Mouse (Mus musculus) adrenal gland (tissue): ENCODE measurements around the gene Brms1.

Source experiments
- intact Hi-C: fragments of 180-260 bp; cut with DNase I; formaldehyde crosslinking; loops from one replicate; pipeline ENCODE4 v1.15.1; 2025

Gene Brms1

GRCm38 (mm10) chr19:5060365-5061330 is 19.5 kb downstream of the Brms1 start:
- intact Hi-C loops, result no loop called here

DNA sequence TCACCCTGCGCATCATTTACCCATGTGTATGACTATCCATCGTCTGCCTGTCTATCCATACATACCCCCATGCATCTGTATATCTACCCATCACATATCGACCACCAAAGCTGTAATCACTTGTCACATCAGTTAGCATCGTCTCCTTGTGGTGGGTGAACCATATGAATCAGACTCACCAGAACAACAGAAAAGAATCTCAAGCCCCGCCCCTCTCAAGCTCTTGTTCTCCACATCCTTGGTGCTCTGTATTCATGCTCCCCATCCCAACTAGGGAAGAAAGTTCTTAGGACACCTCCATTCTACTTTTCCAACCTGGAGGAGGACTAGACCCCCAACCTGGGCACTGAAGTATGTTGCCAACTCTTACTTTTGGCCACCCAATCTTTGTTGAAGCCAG is 20.9 kb downstream of the Brms1 start:
- intact Hi-C loops, result no loop called here

- intact Hi-C loops, result no loop called here
Measured at GRCm38 (mm10) chr19:5062446-5062845, 21.3 kb downstream of the Brms1 start.

- intact Hi-C loops, result no loop called here
Measured at GRCm38 (mm10) chr19:5065104-5065503, 23.9 kb downstream of the Brms1 start.

DNA sequence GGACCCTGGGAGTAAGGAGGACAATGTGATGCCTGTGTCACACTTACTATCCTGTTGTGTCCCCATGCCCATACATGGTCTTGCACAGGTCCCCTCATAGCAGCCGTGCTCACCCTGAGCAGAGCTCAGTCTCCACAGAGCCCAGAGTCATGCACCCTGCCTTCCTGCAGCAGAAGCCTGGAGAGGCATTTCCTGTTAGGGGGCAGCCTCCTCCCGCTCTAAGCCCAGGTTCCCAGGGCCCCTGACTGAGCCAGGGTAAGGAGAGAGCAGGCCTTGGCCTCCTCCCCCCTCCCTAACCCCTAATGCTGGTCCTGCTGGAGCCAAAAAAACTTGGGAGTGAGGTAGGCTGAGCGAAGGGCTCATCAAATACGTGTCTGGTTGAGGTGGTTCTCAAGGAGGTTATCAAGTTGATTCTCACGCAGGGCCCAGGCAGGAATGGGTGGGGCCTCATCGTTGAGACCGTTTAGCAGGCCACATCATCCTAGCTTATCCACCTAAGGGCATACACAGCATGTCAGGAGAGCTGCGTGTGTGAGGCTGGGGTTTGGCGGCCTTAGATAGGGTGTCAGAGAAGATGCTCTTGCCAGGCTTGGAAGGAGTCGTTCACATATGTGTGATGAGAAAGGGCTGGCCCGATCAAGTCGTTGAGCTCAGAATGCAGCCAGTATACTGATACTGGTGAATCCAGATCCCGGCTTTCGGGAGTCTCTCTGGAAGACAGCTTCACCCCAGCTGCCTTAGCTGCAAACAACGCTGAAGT is 26.1 kb downstream of the Brms1 start:
- intact Hi-C loops, result no loop called here

DNA sequence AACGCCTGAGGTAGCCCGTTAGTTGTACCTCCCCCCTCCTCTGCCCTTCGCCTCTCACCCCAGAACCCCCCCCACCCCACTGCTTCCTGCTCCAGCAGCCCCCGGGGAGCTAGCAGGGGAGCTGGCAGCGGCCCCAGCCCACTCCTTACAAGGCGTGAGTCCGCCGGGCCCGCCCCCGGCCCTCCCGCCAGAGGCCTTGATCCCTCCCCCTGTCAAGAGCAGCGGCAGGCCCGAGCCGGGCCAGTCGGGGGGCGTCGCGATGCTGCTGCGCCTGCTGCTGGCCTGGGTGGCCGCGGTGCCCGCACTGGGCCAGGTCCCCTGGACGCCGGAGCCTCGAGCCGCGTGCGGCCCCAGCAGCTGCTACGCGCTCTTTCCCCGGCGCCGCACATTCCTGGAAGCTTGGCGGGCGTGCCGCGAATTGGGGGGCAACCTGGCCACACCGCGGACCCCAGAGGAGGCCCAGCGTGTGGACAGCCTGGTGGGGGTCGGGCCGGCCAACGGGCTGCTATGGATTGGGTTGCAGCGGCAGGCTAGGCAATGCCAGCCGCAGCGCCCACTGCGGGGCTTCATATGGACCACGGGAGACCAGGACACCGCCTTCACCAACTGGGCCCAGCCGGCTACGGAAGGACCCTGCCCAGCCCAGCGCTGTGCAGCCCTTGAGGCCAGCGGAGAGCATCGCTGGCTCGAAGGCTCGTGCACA is 26.9 kb downstream of the Brms1 start, which contains the start of gene Cd248:
Cd248 (plus strand) TSS at position 212 of the 703 bp plus-strand sequence.
- intact Hi-C loops, result no loop called here

GRCm38 (mm10) chr19:5068570-5069234 is 27.5 kb downstream of the Brms1 start:
- intact Hi-C loops, result no loop called here

- intact Hi-C loops, result no loop called here
Measured at GRCm38 (mm10) chr19:5069486-5069885, 28.3 kb downstream of the Brms1 start.

- intact Hi-C loops, result loop anchor here (5.0 kb wide), 1 partner anchor 53 kb away; no protein-coding TSS in a partner anchor
Measured at GRCm38 (mm10) chr19:5069978-5070377, 28.8 kb downstream of the Brms1 start.

- intact Hi-C loops, result loop anchor here (5.0 kb wide), 1 partner anchor 54 kb away; no protein-coding TSS in a partner anchor
Measured at GRCm38 (mm10) chr19:5071077-5071476, 29.9 kb downstream of the Brms1 start.

DNA sequence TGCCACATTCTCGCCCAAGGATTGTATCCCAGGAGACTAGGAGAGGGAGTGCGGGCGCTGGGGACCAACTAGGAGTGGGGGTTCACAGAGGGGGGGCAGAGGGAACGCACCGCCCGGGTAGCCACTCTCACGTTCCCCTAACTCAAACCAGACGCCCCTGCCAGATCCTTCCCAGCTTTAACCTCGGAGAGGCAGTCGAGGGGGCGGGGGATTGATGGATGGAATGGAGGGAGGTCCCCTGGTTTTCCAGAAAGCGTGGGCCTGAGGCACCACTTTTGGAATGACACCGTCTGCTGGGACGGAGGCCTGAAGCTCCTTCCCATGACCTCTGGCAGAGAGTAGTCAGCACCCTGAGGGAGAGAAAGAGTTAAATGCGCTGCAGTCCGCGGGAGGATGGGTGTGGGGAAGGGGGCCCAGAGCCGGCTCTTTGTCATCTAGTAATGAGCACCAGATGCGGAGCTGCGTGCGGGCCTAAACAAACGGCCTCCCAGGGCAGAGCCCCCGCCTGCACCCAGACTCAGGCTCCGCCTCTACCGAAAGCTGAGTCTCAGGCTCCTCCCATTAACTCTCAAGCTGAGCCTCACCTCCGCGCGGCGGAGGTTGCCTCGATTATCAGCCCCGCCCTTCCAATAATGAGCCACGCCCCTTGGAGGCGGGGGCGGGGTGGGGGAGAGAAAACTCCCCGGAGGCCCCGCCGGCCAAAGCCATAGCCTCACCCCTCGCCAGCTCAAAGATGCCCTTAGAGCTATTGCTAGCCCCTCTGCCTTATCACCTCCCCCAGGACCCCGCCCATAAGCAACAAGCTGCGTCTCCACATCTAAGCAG is 30.6 kb downstream of the Brms1 start:
- intact Hi-C loops, result loop anchor here (5.0 kb wide), 1 partner anchor 54 kb away; no protein-coding TSS in a partner anchor

DNA sequence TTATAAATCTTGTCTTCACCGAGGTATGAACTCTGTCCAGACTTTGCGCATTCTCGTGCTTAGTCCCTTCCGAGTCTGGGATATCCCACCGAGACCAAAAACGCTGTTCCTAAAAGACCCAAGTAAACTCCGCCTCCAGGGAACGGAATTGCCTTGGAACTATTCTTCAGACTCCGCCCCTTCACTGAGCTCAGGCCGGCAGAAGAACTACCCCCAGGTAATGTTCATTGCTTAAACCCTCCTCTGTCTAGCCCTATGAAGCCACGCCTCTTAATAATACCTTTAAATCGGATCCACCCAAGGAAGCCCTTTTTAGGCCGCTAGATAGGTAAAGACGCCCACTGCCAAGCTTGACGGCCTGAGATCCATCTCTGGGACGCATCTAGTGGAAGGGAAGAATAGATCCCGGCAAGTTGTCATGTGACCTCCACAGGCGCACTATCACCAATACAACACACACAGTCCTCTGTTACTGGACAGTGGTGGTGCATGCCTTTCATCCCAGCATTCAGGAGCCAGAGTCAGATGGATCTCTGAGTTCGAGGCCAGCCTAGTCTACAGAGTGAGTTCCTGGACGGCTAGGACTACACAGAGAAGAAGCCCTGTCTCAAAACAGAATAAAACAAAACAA is 31.4 kb downstream of the Brms1 start:
- intact Hi-C loops, result loop anchor here (5.0 kb wide), 1 partner anchor 55 kb away; no protein-coding TSS in a partner anchor

- intact Hi-C loops, result loop anchor here (5.0 kb wide), 1 partner anchor 56 kb away; no protein-coding TSS in a partner anchor
Measured at GRCm38 (mm10) chr19:5073028-5073427, 31.9 kb downstream of the Brms1 start.

DNA sequence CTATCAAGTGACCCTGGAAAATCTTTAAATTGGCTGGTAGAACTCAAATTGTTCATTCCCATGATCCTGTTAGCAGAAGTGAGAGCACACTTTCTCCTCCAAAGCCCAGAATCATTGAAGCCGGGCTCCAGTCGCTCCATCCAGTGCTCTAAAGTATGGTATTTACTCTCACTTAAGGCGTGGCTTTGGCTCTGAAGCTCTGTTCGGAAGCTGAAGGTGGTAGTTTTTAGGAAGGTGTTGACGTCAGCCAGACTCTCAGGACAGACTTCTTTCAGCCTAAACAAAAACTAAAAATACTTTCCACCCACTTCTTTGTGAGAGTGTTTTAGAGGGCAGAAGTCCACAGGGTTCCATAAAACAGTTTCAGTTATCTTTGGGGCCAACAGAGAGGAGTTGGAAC is 32.4 kb downstream of the Brms1 start:
- intact Hi-C loops, result loop anchor here (5.0 kb wide), 1 partner anchor 56 kb away; no protein-coding TSS in a partner anchor

GRCm38 (mm10) chr19:5079279-5079678 is 38.1 kb downstream of the Brms1 start:
- intact Hi-C loops, result no loop called here

DNA sequence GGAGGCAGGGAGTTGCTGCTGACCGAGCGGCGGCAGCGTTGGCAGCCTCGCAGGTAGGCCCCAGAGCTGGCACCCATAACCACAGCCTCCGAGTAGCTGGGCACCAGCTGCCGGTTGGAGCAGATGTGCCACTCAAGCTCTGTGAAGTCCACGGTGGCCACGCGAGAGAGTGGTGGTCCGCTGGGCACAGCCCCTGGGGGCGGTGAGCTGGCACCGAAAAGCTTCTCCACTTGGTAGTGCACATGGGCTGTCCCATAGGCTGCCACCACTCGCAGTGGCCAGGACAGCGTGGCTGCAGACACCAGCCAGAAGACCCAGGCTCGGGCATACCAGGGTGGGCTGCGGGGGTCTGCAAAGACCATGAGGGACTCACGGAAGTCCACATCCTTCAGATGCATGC is 40.9 kb downstream of the Brms1 start:
- intact Hi-C loops, result no loop called here

DNA sequence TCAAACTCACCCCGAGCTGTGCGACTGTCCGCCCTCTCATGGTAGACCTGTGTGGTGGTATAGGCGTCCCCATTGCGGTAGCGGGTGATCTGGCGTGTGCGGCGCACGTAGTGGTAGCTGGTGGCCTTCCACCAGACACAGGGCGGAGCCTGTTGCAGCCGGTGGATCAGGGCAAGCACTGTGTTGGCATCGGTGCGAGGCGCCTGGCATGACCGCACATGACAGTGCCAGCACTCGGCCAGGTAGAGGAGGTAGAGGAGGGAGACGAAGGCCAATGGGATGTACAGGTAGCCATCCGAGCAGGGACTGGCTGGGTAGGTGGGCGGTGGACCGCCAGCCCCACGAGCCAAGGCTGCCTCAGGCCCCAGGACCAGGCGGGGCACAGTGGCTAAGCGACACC is 41.4 kb downstream of the Brms1 start:
- intact Hi-C loops, result no loop called here

DNA sequence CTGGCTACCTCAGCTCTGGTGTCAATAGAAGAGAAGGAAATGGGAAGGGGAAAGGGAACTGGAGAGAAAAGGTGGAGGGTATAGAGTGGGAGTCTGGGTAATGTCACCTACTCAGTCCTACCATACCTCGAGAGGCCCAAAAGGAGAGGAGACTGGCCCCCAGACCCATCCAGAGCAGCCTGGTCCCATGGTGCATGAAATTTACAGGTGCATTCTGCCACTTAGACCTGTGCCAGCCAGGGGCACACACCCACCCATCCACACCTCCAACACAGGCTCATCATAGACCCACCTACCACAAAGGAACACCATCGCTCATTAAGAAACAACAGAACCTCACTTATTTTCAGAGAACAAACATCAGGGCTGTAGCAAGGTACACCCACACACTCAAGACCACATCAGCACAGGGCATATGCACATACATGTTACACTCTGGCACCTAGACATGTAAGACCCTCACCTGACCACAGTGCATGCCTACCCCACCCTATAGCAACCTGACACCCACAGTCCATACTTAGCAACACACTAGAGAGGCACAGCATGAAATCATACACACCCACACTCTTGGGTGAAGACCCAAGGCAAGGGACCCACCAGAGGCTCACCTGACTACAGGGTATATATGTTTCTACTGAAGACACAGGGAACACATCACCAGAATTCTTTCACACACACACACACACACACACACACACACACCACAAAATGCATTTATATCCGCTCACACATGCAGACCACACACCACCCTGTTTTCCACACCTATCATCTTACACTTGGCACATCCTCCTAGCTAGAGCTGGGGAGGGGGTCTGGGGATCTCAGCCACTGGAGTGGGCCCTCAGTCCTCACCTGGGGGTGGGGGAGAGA is 43.0 kb downstream of the Brms1 start:
- intact Hi-C loops, result no loop called here
